Mouse (Mus musculus) layer of hippocampus, postnatal 14 days (tissue): Measurements from ENCODE around the gene Abcc4. TPM values are rescaled to one million over a fixed set of nuclear protein-coding genes. Genes with fewer than 3 reads are reported as not detected.
"Not testable (repeated sequence)": the region's sequence is repeated elsewhere in the genome, so short reads cannot be mapped to it uniquely, and the experiment has no call there.

Experiments used
- DNase-seq, 2 experiments: peaks; one replicate each; pipeline ENCODE4 v3.0.0; 2021 to 2022; ENCODE audit warnings: low spot score in 2 of 2, mixed read lengths in 1 of 2
- total RNA-seq, 2 experiments: library from RNA; stranded (reverse); gene quantifications; 2 replicates each; pipeline ENCODE4 v1.2.3; 2021

The Abcc4 gene
- total RNA-seq, 2 experiments from 2014 or later, result 8.8 to 10.3 TPM

DNA sequence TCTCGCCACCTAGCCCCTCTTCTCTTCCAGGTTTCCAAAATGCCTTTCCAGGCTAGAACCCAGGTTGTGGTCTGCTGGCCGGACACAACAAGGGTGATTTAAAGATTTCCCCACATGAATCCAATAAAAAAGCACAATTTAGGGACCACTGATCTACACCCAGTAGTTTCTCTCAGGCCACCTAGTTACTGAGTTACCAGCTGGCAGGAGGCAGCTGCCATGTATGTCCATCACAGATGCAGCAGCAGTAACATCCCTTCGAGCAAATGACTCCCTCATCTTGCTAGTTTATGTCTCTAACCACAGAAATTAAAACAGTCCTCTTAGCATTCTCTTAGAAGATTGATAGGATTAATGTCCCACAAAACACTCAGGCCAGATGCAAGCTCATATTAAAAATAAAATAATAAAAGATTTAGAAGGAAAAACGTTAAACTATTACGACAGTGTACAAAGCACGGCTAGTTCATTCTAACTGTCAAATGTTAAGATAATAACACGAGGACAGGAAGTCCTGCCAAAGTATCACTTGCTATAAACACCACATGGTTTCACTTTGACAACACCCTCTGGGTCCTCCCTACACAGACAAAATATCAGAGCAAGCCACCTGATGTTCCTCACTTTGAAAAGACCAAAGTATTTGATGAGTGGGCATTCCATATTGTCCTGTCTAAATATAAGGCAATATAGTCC lies 56.7 kb downstream of the Abcc4 start:
- DNase-seq, result peak in 1 of 2 experiments; percentile 12

DNA sequence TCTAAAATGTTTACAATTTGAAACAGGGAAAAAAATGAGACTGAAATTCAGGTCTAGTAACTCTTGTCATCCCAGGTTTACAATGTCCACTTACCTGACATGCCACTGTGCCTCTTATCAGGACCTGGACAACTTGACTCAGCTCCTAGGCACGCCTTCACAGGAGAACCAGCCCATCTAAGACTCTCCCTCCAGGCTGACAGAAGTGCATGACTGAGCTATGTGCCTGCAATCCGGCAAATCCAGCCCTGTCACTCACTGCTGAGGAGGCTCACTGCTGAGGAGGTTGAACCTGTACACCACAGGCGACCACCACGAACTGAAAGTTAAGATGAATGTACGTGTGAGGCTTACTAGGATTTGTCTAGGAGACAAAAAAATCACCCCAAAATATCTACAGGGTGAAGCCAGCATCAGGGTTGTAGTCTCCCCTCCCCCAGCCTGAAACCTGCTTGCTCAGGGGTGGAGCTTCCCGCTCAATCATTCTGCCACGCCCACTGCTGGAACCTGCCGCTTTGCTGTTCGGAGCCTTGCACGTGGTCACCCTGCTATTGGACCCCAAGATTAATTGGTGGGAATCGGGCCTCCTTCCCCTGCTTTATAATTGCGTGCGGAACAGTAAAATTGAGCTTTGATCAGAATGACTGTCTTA lies 63.0 kb downstream of the Abcc4 start:
- DNase-seq, result not testable (repeated sequence)

DNA sequence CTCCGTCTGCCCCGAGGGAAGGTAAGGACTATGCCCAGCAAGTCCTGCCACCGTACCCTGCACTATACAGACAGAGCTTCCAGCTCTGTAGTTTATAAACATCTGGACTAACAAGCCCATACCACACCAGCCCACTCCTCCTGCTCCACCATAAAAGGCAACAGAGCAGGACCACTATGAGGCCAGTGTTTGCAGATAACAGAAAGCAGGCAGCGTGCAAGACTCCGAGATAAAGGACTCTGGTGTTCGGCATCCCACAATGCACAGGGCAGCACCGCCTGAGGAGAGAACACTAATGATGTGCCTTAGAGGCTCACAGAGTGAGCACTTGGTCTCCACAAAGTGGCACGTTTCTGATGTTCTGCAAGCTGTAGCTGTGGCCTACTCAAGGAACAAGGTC lies 63.9 kb downstream of the Abcc4 start:
- no peak for DNase-seq

DNA sequence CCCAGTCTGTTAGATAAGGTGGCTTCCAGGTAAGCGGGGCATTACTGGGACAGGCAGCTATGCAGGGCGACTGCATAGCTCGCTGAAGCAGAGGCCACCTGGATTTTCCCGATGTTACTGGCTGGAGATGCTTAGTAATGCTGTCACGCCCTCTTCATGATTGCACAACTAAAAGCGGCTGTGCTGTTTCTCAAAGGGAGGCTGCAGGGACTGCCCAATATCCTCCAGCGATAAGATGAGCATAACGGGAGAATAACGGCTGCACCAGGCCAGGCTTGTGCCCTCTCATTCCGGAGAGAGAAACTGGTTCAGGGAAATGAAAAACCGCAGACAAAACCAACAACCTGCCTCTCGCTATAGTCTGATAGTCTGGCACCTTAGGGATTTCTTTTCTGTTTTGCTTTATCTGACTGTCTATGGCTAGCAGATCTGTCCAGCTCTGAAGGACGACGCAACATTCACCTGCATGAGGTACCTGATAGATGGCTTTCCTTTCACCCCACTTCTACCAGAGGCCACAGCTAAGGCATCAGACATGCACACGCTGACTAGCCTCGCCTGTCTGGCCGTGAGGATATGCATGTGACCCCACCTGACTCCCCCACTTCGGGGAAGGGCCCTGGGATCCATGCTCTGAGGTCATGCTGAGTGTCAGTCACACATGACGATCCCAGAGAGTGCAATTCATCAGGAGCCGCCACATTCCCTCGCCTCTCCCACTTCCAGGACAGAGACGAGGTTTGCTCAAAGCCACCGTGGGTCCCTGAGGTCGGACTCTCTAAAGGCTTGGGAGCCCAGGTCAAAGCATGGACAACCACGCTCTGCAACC lies 67.4 kb downstream of the Abcc4 start:
- DNase-seq, result no peak

DNA sequence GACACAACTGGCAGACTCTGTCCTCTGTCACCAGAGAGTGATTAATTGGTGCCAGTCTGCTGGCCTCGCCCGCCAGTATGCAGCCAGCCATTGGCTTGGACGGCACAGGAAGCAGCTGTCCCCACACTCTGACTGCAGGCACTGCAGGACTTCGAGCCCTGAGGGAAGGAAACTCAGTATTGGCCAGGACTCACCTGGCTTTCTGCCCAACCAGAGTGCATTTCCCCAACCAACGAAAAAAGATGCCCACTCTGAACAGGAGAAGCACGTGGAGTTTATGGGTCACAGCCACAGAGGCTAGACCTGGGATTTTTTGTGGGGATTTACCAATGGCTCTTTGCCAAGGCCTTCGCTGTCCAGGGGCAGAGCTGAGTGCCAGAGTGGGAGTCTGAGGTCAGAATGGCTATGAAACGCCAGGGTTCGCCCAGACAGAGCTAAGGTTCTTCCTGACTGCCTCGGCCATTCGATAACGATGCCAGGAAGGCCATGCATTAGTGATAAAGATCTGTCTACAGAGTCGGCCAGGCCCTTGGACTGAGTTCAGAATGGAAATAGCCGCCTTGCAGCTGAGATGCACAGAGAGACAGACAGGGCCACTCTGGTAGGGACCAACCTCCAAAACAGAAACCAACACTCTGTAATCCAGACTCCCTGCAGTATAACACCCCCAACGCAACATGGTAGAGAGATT lies 70.4 kb downstream of the Abcc4 start:
- peak; percentile 56 to 76 for DNase-seq

DNA sequence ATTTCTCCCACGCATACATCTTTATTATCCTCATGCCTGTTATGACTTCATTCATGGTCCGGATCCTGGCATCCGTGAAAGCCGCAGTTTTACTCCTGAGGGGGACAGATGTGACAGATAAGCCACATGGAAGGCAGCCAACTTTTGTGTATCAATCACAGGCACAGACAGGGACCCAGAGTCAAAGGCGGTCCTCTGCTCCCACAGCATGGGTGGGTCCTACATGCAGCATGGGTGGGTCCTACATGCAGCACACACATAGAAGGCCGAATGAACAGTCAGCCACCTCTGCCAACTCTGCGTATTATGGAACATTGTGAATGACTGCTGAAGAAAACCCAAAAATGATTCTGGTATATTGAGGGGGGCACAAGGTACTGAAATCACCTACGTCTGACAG lies 76.4 kb downstream of the Abcc4 start:
- no peak for DNase-seq

DNA sequence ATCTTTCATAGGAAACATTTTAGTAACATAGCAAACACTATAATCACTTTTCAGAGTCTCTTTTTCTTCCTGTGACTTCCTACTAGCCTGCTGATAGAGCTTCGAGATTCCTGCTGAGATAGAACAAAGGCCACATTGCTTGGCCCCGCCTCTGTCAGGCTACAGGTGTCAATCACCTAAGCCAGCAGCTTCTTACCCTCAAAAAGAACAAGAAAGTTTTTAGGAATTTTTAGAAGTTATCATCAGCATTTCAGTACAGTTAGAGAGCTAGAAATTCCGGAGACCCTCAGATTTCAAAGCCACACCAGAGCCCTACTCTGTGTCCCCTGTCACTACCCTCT lies 84.6 kb downstream of the Abcc4 start:
- DNase-seq, result no peak

DNA sequence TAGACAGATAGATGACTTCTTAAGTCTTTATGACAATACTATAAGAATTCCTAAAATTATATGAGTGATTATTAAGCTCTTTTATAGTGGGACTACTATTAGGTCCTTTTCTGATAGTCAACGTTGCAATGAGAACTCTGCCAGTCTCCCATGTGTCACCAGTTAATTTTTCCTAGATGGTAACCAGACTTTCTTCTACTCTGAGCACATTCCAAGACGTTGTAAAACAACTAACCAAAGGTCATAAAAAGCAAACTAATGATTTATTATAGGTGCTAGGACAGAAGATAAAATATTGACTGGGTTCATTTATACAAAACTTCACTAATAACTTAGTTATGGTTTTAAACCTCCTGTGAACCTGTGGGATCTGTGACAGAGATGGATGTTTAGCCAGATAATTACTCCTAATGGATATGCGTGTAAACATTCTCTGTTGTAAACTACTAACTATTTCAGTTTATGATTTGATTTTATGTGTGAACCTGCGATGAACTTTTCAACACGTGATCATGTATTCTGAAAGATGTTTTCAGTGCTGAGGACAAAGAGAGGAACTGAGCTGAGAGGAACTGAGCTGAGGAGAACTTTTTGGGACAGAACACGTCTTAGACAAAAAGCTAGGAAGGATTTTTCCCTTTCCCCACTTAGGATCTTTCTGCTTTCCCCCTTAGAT lies 85.1 kb downstream of the Abcc4 start:
- DNase-seq, result no peak

DNA sequence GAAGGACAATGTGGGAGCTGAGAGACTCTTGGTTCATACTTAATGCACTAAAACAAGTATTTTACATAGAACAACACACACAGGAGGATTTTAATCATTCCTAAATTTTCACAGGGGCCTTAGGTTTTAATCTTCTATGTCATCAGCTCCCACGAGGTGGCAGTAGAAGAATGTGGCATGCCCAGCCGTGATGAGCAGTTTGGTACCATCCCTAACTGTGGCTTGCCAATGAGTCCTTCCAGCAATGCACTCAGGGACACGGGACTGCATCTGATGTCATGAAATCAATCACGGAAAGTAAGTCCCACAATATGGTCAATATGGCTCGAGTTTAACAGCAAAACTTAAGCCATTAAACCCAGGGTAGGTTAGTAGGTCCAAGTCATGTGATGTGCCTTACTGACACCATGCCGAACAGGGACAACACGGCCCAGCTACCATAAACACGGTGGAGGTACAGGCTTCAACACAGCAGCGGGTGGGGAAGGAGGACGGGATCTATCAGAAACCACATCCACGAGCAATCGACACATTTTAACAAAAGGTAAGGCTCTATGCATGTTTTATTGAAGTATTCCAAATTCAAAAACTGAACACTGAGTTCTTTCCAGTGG lies 89.2 kb downstream of the Abcc4 start:
- peak; percentile 66 to 83 for DNase-seq

DNA sequence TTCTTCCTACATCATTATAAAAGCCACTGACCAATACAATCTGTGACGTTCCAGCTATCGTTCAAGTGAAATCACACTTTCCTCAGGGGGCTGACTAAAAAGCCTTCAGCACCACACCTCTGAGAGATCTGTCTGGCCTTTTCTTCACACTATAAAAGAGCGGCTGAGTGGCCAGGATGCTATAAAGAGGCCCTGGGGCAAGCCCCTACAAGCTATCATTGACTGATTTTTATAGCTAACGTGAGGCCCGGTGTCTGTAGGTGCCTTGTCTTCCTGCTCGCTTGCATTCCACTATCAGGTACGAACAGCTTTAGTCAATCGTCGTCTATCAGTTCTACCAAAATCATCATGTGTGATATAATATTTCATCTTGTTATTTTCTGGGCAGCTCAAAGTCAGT lies 92.3 kb downstream of the Abcc4 start:
- no peak for DNase-seq

DNA sequence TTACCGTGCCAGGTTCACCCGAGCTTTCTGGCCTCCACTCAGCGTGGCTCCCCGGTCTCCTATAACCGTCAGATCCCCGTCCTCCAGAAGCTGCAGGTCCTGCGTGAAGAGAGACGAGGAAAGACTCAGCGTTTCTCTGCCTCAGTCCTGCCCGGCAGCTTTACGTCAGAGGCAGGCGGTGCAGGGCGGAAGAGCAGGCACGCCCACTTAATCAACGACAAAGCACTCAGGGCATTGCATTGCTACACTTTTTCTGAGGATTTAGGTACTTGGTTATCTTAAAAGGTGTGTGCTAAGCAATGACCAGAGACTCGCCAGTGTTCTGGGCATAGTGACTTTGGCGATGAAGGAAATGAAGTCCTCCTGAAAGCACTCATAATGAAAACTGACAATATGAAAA lies 94.3 kb downstream of the Abcc4 start:
- no peak for DNase-seq

DNA sequence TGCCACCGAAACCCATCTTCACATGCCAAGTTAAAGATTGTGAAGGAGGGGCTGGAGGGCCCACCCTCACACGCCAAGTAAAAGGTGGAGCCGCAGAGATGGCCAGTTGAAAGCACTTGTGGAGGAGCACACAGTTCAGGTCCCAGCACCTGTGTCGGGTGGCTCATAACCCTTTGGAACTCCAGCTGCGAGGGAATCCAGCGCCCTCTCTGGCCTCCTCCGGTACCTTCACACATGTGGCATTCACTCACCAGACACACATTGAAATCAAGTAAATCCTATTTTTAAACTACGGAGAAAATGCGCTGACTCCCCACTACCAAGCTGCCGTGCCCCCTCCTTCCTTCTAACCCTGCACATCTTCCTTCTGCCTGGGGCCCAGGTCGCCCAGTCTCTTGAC lies 95.2 kb downstream of the Abcc4 start:
- no peak for DNase-seq

DNA sequence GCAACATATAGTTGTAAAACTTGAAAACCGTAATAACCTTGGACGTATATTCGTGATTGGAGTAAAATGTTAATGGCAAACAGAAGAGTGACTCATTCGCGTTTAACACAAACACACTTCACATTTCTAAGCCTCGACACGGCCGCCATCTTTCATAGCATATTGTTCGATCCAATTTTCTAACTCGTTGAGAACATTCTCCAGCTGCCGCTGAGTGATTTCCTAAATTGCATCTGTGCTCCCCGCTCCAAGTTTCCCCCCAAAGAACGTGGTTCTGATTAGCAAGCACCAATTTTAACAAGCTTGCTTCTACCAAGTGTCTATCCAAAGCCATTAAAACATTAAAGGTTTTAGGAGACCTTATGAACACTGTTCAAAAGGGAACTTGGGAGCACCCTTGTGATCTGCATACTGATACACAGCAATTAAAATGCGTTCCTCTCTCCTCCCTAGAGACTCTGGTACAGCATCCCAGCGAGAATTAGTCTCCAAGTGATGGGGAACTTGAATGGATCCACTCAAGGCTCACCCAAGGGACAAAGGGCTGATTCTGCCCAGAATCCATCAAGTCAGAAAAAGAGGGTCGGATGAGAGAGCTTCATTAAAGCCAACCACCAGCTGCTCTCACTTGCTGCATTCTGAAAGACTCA lies 97.1 kb downstream of the Abcc4 start:
- peak; percentile 40 to 67 for DNase-seq

DNA sequence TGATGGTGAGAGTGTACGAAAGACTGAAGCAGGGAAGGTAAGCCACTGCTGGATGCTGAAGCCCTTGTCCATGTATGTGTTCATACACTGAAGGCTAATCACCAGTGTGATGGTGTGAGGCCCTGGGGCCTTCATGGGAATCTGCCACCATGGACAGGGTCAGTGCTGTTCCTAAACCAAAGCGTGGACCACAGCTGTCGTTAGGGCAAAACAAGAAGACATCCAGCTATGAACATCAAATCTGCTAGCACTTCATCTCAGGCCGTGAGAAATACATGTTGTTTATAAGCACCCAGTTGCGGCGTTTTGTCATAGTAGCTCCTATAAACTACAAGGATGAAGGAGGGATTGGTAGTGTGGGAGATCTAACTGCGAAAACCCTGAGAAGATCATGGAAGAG lies 97.7 kb downstream of the Abcc4 start:
- no peak for DNase-seq

DNA sequence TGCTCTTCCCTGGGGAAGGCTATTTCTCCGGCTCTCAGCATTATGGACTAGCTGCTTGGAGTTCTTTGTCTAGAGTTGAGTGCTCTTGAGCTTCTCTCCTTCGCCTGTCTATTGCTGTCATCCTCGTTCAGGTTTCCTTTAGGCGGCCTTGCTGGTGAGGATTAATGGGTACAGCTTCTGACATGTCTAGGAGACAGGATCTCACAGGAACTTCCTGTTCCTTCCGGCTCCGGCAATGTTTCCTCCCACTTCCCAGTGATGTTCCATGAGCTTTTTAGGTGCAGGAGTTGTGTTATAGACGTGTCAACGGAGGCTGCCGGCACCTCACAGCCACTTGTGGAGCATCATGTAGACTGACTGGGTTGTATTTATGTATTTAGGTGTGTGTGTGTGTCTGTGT lies 99.5 kb downstream of the Abcc4 start:
- no peak for DNase-seq

DNA sequence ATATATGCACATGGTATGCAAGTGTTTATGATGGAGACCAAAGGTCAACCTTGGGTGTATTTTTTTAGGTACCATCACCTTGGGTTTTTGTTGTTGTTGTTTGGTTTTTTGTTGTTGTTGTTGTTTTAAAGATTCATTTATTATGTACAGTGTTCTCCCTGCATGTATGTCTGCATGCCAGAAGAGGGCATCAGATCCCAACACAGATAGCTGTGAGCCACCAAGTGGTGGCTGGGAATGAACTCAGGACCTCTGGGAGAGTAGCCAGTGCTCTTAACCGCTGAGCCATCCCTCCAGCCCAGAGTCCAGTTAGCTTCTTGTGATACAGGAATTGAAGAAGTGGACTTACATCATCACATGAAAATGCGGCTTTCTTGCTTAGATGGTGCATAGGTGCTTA lies 101.1 kb downstream of the Abcc4 start:
- DNase-seq, result no peak

DNA sequence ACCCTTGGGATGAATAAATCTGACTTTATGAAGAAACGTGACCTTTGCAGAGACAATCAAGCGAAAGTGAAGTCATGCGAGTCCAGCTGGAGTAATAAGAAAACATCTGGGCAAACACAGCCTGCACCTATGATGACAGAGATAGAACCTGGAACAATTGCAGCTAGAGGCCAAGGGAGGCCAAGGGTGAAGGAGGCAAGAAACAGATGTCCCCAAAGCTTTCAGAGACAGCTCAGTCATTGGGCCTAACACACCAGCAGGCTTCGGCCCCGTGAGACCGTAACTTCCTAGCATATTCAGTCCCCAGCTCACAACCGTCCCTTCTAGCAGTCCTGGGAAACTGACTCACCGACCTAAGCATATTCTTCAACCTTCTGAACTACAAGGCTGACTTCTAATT lies 104.0 kb downstream of the Abcc4 start:
- DNase-seq, result no peak

DNA sequence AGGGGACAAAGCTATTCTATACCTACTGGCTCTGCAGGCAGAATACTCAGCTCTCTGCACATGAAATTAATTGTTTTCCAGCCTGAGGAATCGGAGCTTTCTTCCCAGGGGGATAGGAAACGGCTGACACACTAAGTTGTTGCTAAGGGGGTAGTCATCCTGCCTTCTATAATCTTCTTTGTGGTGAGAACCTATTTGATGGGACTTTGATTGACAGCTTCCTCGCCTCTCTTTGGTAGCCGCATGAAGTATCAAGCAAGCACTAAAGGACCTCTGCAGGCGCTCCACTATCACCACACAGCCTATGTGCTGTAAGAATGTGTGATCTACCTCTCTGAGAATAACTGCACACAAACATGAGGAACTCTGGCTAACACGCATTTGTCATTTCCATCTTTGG lies 105.3 kb downstream of the Abcc4 start:
- DNase-seq, result no peak

DNA sequence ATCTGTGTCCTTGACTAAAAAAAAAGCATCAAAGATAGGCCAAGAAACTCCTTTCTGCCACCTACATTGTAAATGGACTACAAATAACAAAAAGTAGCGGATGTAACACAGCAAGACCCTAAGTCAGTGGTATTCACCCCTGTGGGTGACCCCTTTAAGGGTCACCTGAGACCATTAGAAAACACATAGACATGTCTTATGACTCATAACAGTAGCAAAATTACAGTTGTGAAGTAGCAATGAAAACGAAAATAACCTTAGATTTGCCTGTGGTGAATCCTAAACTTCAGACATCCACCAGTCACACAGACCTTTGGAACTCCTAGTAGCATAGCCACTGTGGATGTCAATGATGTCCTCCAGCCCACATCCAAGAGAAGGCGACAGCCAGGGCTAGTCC lies 107.3 kb downstream of the Abcc4 start:
- no peak for DNase-seq

DNA sequence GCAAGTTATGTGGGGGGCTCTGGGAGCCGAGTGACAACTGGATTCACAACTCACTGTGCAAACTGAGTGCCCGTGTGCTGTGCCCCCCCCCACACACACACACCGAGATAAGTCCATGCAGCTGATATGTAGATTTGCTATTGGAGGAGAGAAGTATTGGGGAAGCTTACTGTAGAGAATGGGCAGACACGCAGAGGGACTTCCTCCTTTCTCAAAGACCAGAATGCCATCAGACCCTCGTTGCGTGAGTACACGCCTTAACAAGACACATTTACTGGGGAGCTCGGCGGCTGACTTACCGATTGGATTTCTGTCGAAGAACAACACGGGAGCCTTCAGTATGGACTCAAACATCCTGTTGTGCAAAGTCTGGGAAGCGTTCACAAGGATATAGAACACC lies 111.6 kb downstream of the Abcc4 start:
- DNase-seq, result no peak
